Mouse (Mus musculus) bone marrow, adult 2 months (tissue): Measurements from ENCODE around the gene Kcne1.

Source experiments
- CTCF ChIP-seq: fragments of 200-500 bp; IDR thresholded peaks from 2 replicates; pipeline ENCODE4 v1.5.1; 2011; ENCODE audit warnings: low read length, control low read depth; ENCODE audit not compliant: control insufficient read depth, insufficient read depth
- POLR2A ChIP-seq: fragments of 200-500 bp; IDR thresholded peaks from 2 replicates; pipeline ENCODE4 v1.6.1; 2011; ENCODE audit warnings: low read depth, mild to moderate bottlenecking, control low read depth, low read length, borderline replicate concordance; ENCODE audit not compliant: control insufficient read depth

DNA sequence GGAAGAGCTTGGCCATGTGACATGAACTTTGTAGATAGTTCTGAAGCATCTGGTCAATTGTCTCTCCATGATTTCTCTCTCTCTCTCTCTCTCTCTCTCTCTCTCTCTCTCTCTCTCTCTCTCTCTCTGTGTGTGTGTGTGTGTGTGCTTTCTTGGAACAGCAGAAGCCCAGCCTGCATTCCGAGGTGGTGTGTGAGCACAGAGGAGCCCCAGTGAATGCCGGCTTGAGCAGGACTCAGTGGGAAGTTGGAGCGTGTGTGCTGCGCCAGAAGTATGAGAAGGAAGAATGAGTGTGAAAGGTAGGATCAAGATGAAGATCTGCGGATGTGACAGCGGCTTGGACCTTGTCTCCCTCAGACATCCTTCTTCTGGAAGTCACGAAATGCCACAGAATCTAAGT, 6.2 kb upstream of the Kcne1 start:
- TF ChIP-seq POLR2A (no peak), CTCF (no peak)
